Mouse (Mus musculus): Measurements from ENCODE around the gene Mab21l1.

The Mab21l1 gene

DNA sequence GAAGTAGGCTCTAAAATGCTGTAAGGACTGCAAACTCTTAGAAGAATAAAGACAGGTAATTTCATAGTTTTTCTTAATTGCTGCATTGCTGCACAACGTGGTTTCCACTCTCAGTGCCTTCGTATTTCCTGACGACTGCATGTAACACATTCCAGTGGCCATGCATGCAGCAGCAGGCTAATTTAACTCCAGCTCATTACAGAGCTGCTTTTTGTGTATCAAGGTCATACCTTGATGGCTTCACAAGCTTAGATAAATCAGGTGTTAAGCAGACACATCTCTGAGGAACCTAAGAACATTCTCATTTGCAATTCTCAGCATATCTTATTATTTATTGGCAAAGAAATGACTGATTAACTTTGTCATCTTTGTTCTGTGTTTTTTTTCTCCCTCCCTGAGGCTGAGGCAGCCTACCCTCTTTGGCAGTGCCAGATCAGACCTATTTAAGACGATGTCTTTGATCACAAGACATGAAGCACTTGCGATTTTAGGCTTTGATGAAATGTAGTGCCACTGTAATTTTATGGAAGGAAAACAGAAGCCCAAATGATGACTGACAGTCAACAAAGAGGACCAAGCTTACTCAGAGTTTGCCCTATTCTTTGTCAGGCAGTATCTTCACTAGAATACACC is 32.8 kb downstream of the Mab21l1 start:
- no peak for DNase-seq (ENCODE audit: low read depth)

DNA sequence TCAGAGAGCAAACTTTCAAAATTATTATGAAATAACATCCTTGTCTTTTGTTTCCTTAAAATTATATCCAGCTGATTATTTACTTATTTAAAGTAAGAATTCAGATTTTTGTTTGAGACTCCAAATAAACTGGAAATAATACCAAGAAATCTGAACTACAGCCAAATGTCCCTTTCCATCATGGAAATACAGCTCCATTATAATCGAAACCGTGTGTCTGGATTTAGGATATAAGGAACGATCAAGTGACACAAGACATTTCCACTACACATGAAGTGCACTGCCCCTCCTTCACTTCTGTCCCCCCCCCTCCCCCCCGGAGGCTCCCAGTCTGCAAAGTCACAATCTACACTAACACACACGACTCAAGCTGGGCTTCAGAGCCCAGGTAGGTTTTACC is 33.8 kb downstream of the Mab21l1 start:
- DNase-seq (ENCODE audit: low read depth), result no peak

GRCm38 (mm10) chr3:55816638-55817375 is 34.5 kb downstream of the Mab21l1 start:
- no peak for DNase-seq (ENCODE audit: low read depth)

- no peak for DNase-seq (ENCODE audit: low read depth)
These were observed 35.8 kb downstream of the Mab21l1 start for GRCm38 (mm10) chr3:55818082-55818481.

DNA sequence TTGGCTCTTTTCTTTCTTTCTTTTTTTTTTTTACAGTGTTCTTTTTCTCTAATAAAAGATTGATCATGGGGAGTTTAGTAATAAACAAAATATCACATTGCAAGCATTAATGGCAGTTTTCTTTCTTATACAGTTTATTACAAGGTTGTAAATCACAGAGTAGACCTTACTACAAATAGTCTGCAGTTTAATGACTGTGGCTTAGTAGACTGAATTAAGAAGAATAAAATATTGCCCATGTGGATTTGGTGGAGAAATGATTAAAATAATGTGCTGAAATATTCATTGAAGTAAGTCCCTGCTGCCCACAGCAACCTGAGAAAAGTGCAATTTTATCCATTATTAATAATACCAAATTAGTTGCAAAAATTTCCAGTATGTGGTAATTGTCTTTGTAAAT is 37.3 kb downstream of the Mab21l1 start:
- DNase-seq (ENCODE audit: low read depth), result no peak

GRCm38 (mm10) chr3:55824864-55825263 is 42.6 kb downstream of the Mab21l1 start:
- no peak for DNase-seq (ENCODE audit: low read depth)

- peak; percentile 31 for DNase-seq (ENCODE audit: low read depth)
These were observed 46.4 kb downstream of the Mab21l1 start for GRCm38 (mm10) chr3:55828481-55829256.

- no peak for DNase-seq (ENCODE audit: low read depth)
These were observed 47.9 kb downstream of the Mab21l1 start for GRCm38 (mm10) chr3:55830226-55830625.

All from c-Kit-positive CD71-negative TER-119-negative erythroid progenitor cells, embryonic 14.5 days (primary cell).